Mouse (Mus musculus): ENCODE measurements at regions not wholly inside any gene's neighbourhood (a gene's known extent, or its start where the extent isn't known, plus 50 kb on each side); places are given as distances from the start of the nearest gene placed in this dataset.

- Histone ChIP-seq H3K36me3 (ENCODE audit: control insufficient read depth, insufficient read depth) (no peaks in the 10 kb centered on the region), H3K4me1 (ENCODE audit: control insufficient read depth, low read depth, low read length) (no peaks in the 10 kb centered on the region), H3K27me3 (ENCODE audit: control insufficient read depth, insufficient read depth, low read depth, low read length) (peaks cover 2% of the 10 kb centered on the region; the same call in 1 of the 2 replicates), H3K27ac (ENCODE audit: low read length) (no peak overlapping the region), H3K9me3 (replicated peaks; ENCODE audit: control insufficient read depth, low read length) (no peaks in the 10 kb centered on the region), H3K9ac (ENCODE audit: low read depth, low read length) (no peak overlapping the region), H3K4me2 (ENCODE audit: low read depth, low read length) (no peak overlapping the region), H3K4me3 (ENCODE audit: low read depth, low read length) (no peak overlapping the region)
- no peak for ATAC-seq (ENCODE audit: low read depth)
- 23% methylated on average over 8 of the region's 8 CpGs for WGBS (ENCODE audit: insufficient replicate concordance)
Observed at GRCm38 (mm10) chrX:99657790-99658451, 162.9 kb upstream of the Tmem28 start.

- Histone ChIP-seq H3K36me3 (ENCODE audit: control insufficient read depth, insufficient read depth) (no peaks in the 10 kb centered on the region), H3K27ac (ENCODE audit: low read length) (no peak overlapping the region), H3K4me1 (ENCODE audit: control insufficient read depth, low read depth, low read length) (no peaks in the 10 kb centered on the region), H3K9ac (ENCODE audit: low read depth, low read length) (no peak overlapping the region), H3K4me2 (ENCODE audit: low read depth, low read length) (no peak overlapping the region), H3K27me3 (ENCODE audit: control insufficient read depth, insufficient read depth, low read depth, low read length) (peaks cover 2% of the 10 kb centered on the region; the same call in 1 of the 2 replicates), H3K4me3 (ENCODE audit: low read depth, low read length) (no peak overlapping the region), H3K9me3 (replicated peaks; ENCODE audit: control insufficient read depth, low read length) (no peaks in the 10 kb centered on the region)
- ATAC-seq (ENCODE audit: low read depth) = no peak
- WGBS (ENCODE audit: insufficient replicate concordance) = 58% methylated on average over 6 of the region's 6 CpGs
Observed at GRCm38 (mm10) chrX:99656988-99657387, 163.8 kb upstream of the Tmem28 start.

GRCm38 (mm10) chrX:99632211-99632775, 161.2 kb upstream of the Pja1 start:
- Histone ChIP-seq H3K4me2 (ENCODE audit: low read depth, low read length) (no peak overlapping the region), H3K4me3 (ENCODE audit: low read depth, low read length) (no peak overlapping the region), H3K9me3 (replicated peaks; ENCODE audit: control insufficient read depth, low read length) (no peaks in the 10 kb centered on the region), H3K27ac (ENCODE audit: low read length) (no peak overlapping the region), H3K9ac (ENCODE audit: low read depth, low read length) (no peak overlapping the region), H3K4me1 (ENCODE audit: control insufficient read depth, low read depth, low read length) (no peaks in the 10 kb centered on the region), H3K27me3 (ENCODE audit: control insufficient read depth, insufficient read depth, low read depth, low read length) (peaks cover 2% of the 10 kb centered on the region; the same call in 1 of the 2 replicates), H3K36me3 (ENCODE audit: control insufficient read depth, insufficient read depth) (no peaks in the 10 kb centered on the region)
- ATAC-seq (ENCODE audit: low read depth) = no peak
- 58% methylated on average over 2 of the region's 2 CpGs for WGBS (ENCODE audit: insufficient replicate concordance)

GRCm38 (mm10) chrX:99624515-99625179, 153.6 kb upstream of the Pja1 start:
- H3K4me3 ChIP-seq (ENCODE audit: low read depth, low read length) = no peak overlapping the region
- no peaks in the 10 kb centered on the region; the same call in 1 of the 2 replicates for H3K27me3 ChIP-seq (ENCODE audit: control insufficient read depth, insufficient read depth, low read depth, low read length)
- no peaks in the 10 kb centered on the region for H3K36me3 ChIP-seq (ENCODE audit: control insufficient read depth, insufficient read depth)
- H3K9ac ChIP-seq (ENCODE audit: low read depth, low read length) = no peak overlapping the region
- no peaks in the 10 kb centered on the region for H3K4me1 ChIP-seq (ENCODE audit: control insufficient read depth, low read depth, low read length)
- WGBS (ENCODE audit: insufficient replicate concordance) = 63% methylated on average over 5 of the region's 5 CpGs
- no peak overlapping the region for H3K4me2 ChIP-seq (ENCODE audit: low read depth, low read length)
- no peak overlapping the region for H3K27ac ChIP-seq (ENCODE audit: low read length)
- ATAC-seq (ENCODE audit: low read depth) = no peak
- no peaks in the 10 kb centered on the region for H3K9me3 ChIP-seq (replicated peaks; ENCODE audit: control insufficient read depth, low read length)

GRCm38 (mm10) chrX:99612130-99612759, 141.2 kb upstream of the Pja1 start:
- no peak overlapping the region for H3K4me3 ChIP-seq (ENCODE audit: low read depth, low read length)
- no peak for ATAC-seq (ENCODE audit: low read depth)
- no peak overlapping the region for H3K27ac ChIP-seq (ENCODE audit: low read length)
- WGBS (ENCODE audit: insufficient replicate concordance) = 50% methylated on average over 9 of the region's 9 CpGs
- H3K9me3 ChIP-seq (replicated peaks; ENCODE audit: control insufficient read depth, low read length) = no peaks in the 10 kb centered on the region
- no peak overlapping the region for H3K9ac ChIP-seq (ENCODE audit: low read depth, low read length)
- no peak overlapping the region for H3K4me2 ChIP-seq (ENCODE audit: low read depth, low read length)
- no peaks in the 10 kb centered on the region for H3K4me1 ChIP-seq (ENCODE audit: control insufficient read depth, low read depth, low read length)
- peaks cover 2% of the 10 kb centered on the region; the same call in 1 of the 2 replicates for H3K27me3 ChIP-seq (ENCODE audit: control insufficient read depth, insufficient read depth, low read depth, low read length)
- H3K36me3 ChIP-seq (ENCODE audit: control insufficient read depth, insufficient read depth) = no peaks in the 10 kb centered on the region

GRCm38 (mm10) chrX:99610096-99610495, 139.0 kb upstream of the Pja1 start:
- Histone ChIP-seq H3K9ac (ENCODE audit: low read depth, low read length) (no peak overlapping the region), H3K4me2 (ENCODE audit: low read depth, low read length) (no peak overlapping the region), H3K27ac (ENCODE audit: low read length) (no peak overlapping the region), H3K27me3 (ENCODE audit: control insufficient read depth, insufficient read depth, low read depth, low read length) (peaks cover 2% of the 10 kb centered on the region; the same call in 1 of the 2 replicates), H3K9me3 (replicated peaks; ENCODE audit: control insufficient read depth, low read length) (no peaks in the 10 kb centered on the region), H3K4me3 (ENCODE audit: low read depth, low read length) (no peak overlapping the region), H3K36me3 (ENCODE audit: control insufficient read depth, insufficient read depth) (no peaks in the 10 kb centered on the region), H3K4me1 (ENCODE audit: control insufficient read depth, low read depth, low read length) (no peaks in the 10 kb centered on the region)
- WGBS (ENCODE audit: insufficient replicate concordance) = 57% methylated on average over 5 of the region's 5 CpGs
- ATAC-seq (ENCODE audit: low read depth) = no peak

- Histone ChIP-seq H3K4me3 (ENCODE audit: low read depth, low read length) (no peak overlapping the region), H3K27me3 (ENCODE audit: control insufficient read depth, insufficient read depth, low read depth, low read length) (peaks cover 2% of the 10 kb centered on the region; the same call in 1 of the 2 replicates)
- ATAC-seq (ENCODE audit: low read depth) = no peak
Observed at GRCm38 (mm10) chrX:99609591-99609990, 138.5 kb upstream of the Pja1 start.

GRCm38 (mm10) chrX:99608284-99608692, 137.2 kb upstream of the Pja1 start:
- peaks cover 2% of the 10 kb centered on the region; the same call in 1 of the 2 replicates for H3K27me3 ChIP-seq (ENCODE audit: control insufficient read depth, insufficient read depth, low read depth, low read length)

More at GRCm38 (mm10) chrX:99609591-99609990, 138.5 kb upstream of the Pja1 start:
- no peaks in the 10 kb centered on the region for H3K9me3 ChIP-seq (replicated peaks; ENCODE audit: control insufficient read depth, low read length)
- H3K4me2 ChIP-seq (ENCODE audit: low read depth, low read length) = no peak overlapping the region
- no peaks in the 10 kb centered on the region for H3K36me3 ChIP-seq (ENCODE audit: control insufficient read depth, insufficient read depth)
- no peaks in the 10 kb centered on the region for H3K4me1 ChIP-seq (ENCODE audit: control insufficient read depth, low read depth, low read length)
- no peak overlapping the region for H3K9ac ChIP-seq (ENCODE audit: low read depth, low read length)
- no peak overlapping the region for H3K27ac ChIP-seq (ENCODE audit: low read length)
- WGBS (ENCODE audit: insufficient replicate concordance) = 52% methylated on average over 2 of the region's 2 CpGs

More at GRCm38 (mm10) chrX:99608284-99608692, 137.2 kb upstream of the Pja1 start:
- no peak for ATAC-seq (ENCODE audit: low read depth)
- H3K4me1 ChIP-seq (ENCODE audit: control insufficient read depth, low read depth, low read length) = no peaks in the 10 kb centered on the region
- 47% methylated on average over 2 of the region's 2 CpGs for WGBS (ENCODE audit: insufficient replicate concordance)
- H3K4me2 ChIP-seq (ENCODE audit: low read depth, low read length) = no peak overlapping the region
- no peak overlapping the region for H3K9ac ChIP-seq (ENCODE audit: low read depth, low read length)
- no peak overlapping the region for H3K27ac ChIP-seq (ENCODE audit: low read length)
- H3K4me3 ChIP-seq (ENCODE audit: low read depth, low read length) = no peak overlapping the region
- no peaks in the 10 kb centered on the region for H3K9me3 ChIP-seq (replicated peaks; ENCODE audit: control insufficient read depth, low read length)
- no peaks in the 10 kb centered on the region for H3K36me3 ChIP-seq (ENCODE audit: control insufficient read depth, insufficient read depth)

Measured in liver, embryonic 16.5 days (tissue).